Mouse (Mus musculus) erythroblast, embryonic 14.5 days (primary cell): ENCODE measurements at regions not wholly inside any gene's neighbourhood (a gene's known extent, or its start where the extent isn't known, plus 50 kb on each side); places are given as distances from the start of the nearest gene placed in this dataset.

ENCODE experiments used
- GATA1 ChIP-seq: IDR thresholded peaks from 2 replicates; pipeline ENCODE4 v1.6.1; 2012; ENCODE audit warnings: low read length, inconsistent platforms, mixed read lengths
- TAL1 ChIP-seq: IDR thresholded peaks from 3 replicates; pipeline ENCODE4 v1.6.1; 2012; ENCODE audit warnings: low read length, inconsistent platforms, mixed read lengths

DNA sequence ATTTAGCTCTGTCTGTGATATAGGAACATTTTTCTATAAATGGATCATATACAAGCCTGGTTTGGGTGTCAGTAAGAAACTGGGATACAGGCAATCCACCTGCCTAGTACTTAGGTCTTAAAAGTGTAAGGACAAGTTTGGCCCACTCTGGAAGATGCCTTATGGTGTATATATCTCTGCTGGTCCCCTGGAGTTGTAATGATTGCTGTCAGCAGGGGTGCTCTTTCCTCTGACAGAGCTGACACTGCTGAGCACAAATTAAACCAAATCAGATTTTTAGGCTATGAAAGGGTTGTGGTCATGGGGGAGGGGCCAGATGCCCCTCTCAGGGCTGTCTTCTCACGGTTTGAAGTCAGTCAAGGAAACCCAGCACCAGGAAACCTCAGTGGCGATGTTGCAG is 141.7 kb downstream of the Samd5 start:
- TF ChIP-seq TAL1 (no peak), GATA1 (no peak)
